14 mouse cellular contexts compared by ENCODE assay signal in genomic region chr9:55409833-55410232, GRCm38 (mm10).
DNase-seq lines count a peak whose midpoint lies in the region; TF ChIP-seq lines count a peak whose summit lies in the region.
"Had no signal": no experiment of that assay in that cellular context is flagged by ENCODE, and none has a peak within 500 bp of the region (broad histone marks: within the 10 kb centered on the region; RNA-seq: fewer than 3 reads in every experiment).

No protein-coding gene starts in this region.

- intact Hi-C loops in left cerebral cortex, adult 2 months (cut with DNase I), result no loop called here
- intact Hi-C loops in left cerebral cortex, postnatal 25 days (cut with DNase I), result no loop called here

- H3K79me2 ChIP-seq in CH12.LX (replicated peaks; ENCODE audit: control insufficient read depth, extremely low read depth, insufficient read depth, poor library complexity, severe bottlenecking), result no peaks in the 10 kb centered on the region

- no peak overlapping the region for H3K4me3 ChIP-seq in left cerebral cortex, adult 2 months
- H3K4me3 ChIP-seq in CH12.LX (replicated peaks in 1 of 3; ENCODE audit: low read depth in 2 of 3, low read length in 2 of 3, poor library complexity in 1 of 3), result no peak overlapping the region
- H3K4me3 ChIP-seq: erythroblast, embryonic 14.5 days; kidney, embryonic 15.5 days; megakaryocyte, embryonic 14.5 days had no signal

- H3K27ac ChIP-seq in left cerebral cortex, adult 2 months, result no peak overlapping the region
- no peak overlapping the region for H3K27ac ChIP-seq in CH12.LX (ENCODE audit: insufficient read depth, low read depth)
- H3K27ac ChIP-seq: kidney, embryonic 15.5 days had no signal

- no peak overlapping the region for H3K9ac ChIP-seq in CH12.LX (ENCODE audit: insufficient read depth, low read depth)
- H3K9ac ChIP-seq: kidney, embryonic 15.5 days had no signal

- dilution Hi-C loops in CH12.LX (cut with MboI; ENCODE audit: extremely low pct_ligation_motif_present, extremely low pct_unique_long_range_greater_than_20kb, low sequenced_read_pairs), result no loop called here

- H3K4me2 ChIP-seq in CH12.LX (ENCODE audit: insufficient read depth, low read depth, poor library complexity, severe bottlenecking), result no peak overlapping the region
- H3K4me2 ChIP-seq: kidney, embryonic 15.5 days had no signal

- no peak for TF ChIP-seq EP300 in CH12.LX (IDR thresholded peaks at IDR 0.05; ENCODE audit: low read length)

- H3K9me3 ChIP-seq in CH12.LX (replicated peaks; ENCODE audit: low read length), result no peaks in the 10 kb centered on the region
- H3K9me3 ChIP-seq: kidney, embryonic 15.5 days; megakaryocyte, embryonic 14.5 days had no signal

- no peak for TF ChIP-seq POLR2A in CH12.LX (IDR thresholded peaks at IDR 0.05; ENCODE audit: low read depth, low read length)
- no peak for TF ChIP-seq POLR2A in brain, embryonic 14.5 days (IDR thresholded peaks at IDR 0.05; ENCODE audit: borderline replicate concordance, extremely low read depth, insufficient read depth, insufficient read length, poor library complexity, severe bottlenecking)

- peak; percentile 4 for TF ChIP-seq RAD21 in CH12.LX (IDR thresholded peaks at IDR 0.05; ENCODE audit: low read depth, low read length)

- TF ChIP-seq CTCF in left cerebral cortex, adult 2 months (IDR thresholded peaks at IDR 0.05), result peak; percentile 27
- TF ChIP-seq CTCF in CH12.LX (conservative IDR thresholded peaks at IDR 0.05 in 1 of 2, IDR thresholded peaks at IDR 0.05 in 1 of 2; ENCODE audit: low read depth in 2 of 2, low read length in 2 of 2), result peak; percentile 12 to 49; a peak in 3 of 4 replicates
- TF ChIP-seq CTCF in brain, embryonic 14.5 days (IDR thresholded peaks at IDR 0.05; ENCODE audit: borderline replicate concordance, extremely low read depth, insufficient read depth, insufficient read length), result peak; percentile 47; the same call in 1 of the 2 replicates

- peaks cover 28% of the 10 kb centered on the region for H3K27me3 ChIP-seq in CH12.LX (replicated peaks)

- H3K4me1 ChIP-seq in CH12.LX (ENCODE audit: control insufficient read depth in 1 of 2, insufficient read depth in 2 of 2), result peaks cover 0 to 14% of the 10 kb centered on the region in 2 experiments; a peak in 2 of 4 replicates
- H3K4me1 ChIP-seq: megakaryocyte, embryonic 14.5 days had no signal

- in situ Hi-C loops in CH12.LX (cut with MboI; ENCODE audit: low pct_ligation_motif_present, low pct_unique_long_range_greater_than_20kb, low sequenced_read_pairs), result no loop called here

- no peaks in the 10 kb centered on the region for H3K36me3 ChIP-seq in CH12.LX (replicated peaks in 1 of 2; ENCODE audit: control insufficient read depth in 1 of 2, insufficient read depth in 1 of 2, low read length in 1 of 2)
- H3K36me3 ChIP-seq: kidney, embryonic 15.5 days had no signal

- no peak for DNase-seq in left cerebral cortex, adult 2 months (ENCODE audit: extremely low spot score in 1 of 2, low spot score in 2 of 2)
- no peak for DNase-seq in left cerebral cortex, postnatal 25 days (ENCODE audit: low spot score in 2 of 2)
- DNase-seq in 416B (ENCODE audit: low read depth), result peak; percentile 36
- no peak for DNase-seq in CH12.LX (ENCODE audit: extremely low read depth)
- no peak for DNase-seq in brain, embryonic 14.5 days (ENCODE audit: low read depth)
- DNase-seq in adipocyte (ENCODE audit: low spot score), result no peak
- no peak for DNase-seq in urinary bladder, postnatal 10 days (ENCODE audit: low spot score)
- DNase-seq: cerebellum, postnatal 10 days; heart, adult 11 months; left cerebral cortex, postnatal 4 days; lung, adult 2 months had no signal

TF ChIP-seq in CH12.LX, 34 proteins besides CTCF, POLR2A, EP300 and RAD21:
- TF ChIP-seq TCF12 (IDR thresholded peaks at IDR 0.05; ENCODE audit: low read depth, low read length), result no peak
- peak; percentile 21 for TF ChIP-seq SMC3 (IDR thresholded peaks at IDR 0.05; ENCODE audit: low read depth, low read length)
TF ChIP-seq in CH12.LX: peak in this region for 1.
